Mouse (Mus musculus) ES-Bruce4 (cell line): Measurements from ENCODE around the gene Kmt2d.

Experiments used
- CTCF ChIP-seq: IDR thresholded peaks from one replicate; pipeline ENCODE4 v1.8.1; 2011; ENCODE audit warnings: low read depth, low read length
- POLR2A ChIP-seq: IDR thresholded peaks from one replicate; pipeline ENCODE4 v1.8.1; 2011; ENCODE audit warnings: low read length; ENCODE audit not compliant: insufficient read depth

DNA sequence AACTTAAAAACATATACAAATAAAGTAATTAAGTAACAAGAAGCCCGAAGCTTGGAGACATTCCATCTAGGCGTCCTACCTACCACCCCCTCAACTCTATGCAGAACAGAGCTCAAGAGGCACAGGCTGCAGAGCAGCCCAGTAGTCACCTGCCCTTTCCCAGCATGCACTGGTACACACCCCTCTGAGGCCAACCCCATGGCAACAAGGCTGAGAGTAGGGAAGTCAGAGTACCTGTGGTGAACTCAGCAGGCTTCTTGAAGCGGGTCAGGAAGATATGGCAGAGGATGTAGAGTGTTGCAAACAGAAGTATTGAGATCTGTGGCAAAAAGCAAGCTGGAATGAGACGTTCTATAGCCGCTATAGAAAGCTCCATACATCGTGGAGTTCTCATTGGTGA is 43.9 kb upstream of the Kmt2d start:
- TF ChIP-seq POLR2A (no peak), CTCF (no peak)
